Mouse (Mus musculus) brain, embryonic 14.5 days (tissue): Measurements from ENCODE around the gene Ssc4d.

Experiments
- CTCF ChIP-seq: fragments of 200-500 bp; IDR thresholded peaks from 2 replicates; pipeline ENCODE4 v1.5.1; 2012; ENCODE audit warnings: inconsistent platforms, mild to moderate bottlenecking, moderate library complexity, borderline replicate concordance; ENCODE audit not compliant: insufficient read depth, insufficient read length; ENCODE audit errors: extremely low read depth
- POLR2A ChIP-seq: fragments of 200-500 bp; IDR thresholded peaks from 2 replicates; pipeline ENCODE4 v1.6.1; 2012; ENCODE audit warnings: mild to moderate bottlenecking, inconsistent platforms, borderline replicate concordance; ENCODE audit not compliant: poor library complexity, insufficient read depth, insufficient read length, severe bottlenecking; ENCODE audit errors: extremely low read depth

GRCm38 (mm10) chr5:135965501-135965930, 8.8 kb downstream of the Ssc4d start:
- TF ChIP-seq POLR2A (no peak), CTCF (no peak)
